Comparison of ENCODE assay signal across 8 mouse cellular contexts in genomic region chr6:91139846-91140245, GRCm38 (mm10). TPM values are rescaled to one million over a fixed set of nuclear protein-coding genes. Genes with fewer than 3 reads are reported as not detected.
DNase-seq lines count a peak whose midpoint lies in the region; ATAC-seq and TF ChIP-seq lines count a peak whose summit lies in the region.

No protein-coding gene starts in this region.

- H3K9ac ChIP-seq in forebrain, embryonic 14.5 days (ENCODE audit: low read length), result no peak overlapping the region

- no peaks in the 10 kb centered on the region for H3K27me3 ChIP-seq in forebrain, embryonic 14.5 days (replicated peaks; ENCODE audit: control insufficient read depth, insufficient read depth, low read length)

- H3K4me2 ChIP-seq in forebrain, embryonic 14.5 days (ENCODE audit: low read length), result no peak overlapping the region

- DNase-seq in layer of hippocampus, adult 11-12 months (ENCODE audit: low spot score), result peak; percentile 81
- no peak for DNase-seq in layer of hippocampus, adult 9-10 months (ENCODE audit: low spot score)
- peak; percentile 75 for DNase-seq in brain, embryonic 14.5 days (ENCODE audit: low read depth)
- DNase-seq in forebrain, embryonic 14.5 days (ENCODE audit: low spot score), result peak; percentile 76
- DNase-seq in heart, postnatal 4 days, result peak; percentile 88
- DNase-seq in layer of hippocampus, postnatal 10 days (ENCODE audit: low spot score in 2 of 2), result peak; percentile 73 to 83
- peak; percentile 88 for DNase-seq in lung, postnatal 36 days
- peak; percentile 50 to 77 for DNase-seq in spleen, postnatal 14 days (ENCODE audit: low spot score in 2 of 2)

- 25% methylated on average over 4 of the region's 4 CpGs for WGBS in forebrain, embryonic 14.5 days

- TF ChIP-seq CTCF in brain, embryonic 14.5 days (IDR thresholded peaks at IDR 0.05; ENCODE audit: borderline replicate concordance, extremely low read depth, insufficient read depth, insufficient read length), result peak; percentile 83

- ATAC-seq in forebrain, embryonic 14.5 days, result no peak

- no peaks in the 10 kb centered on the region for H3K4me1 ChIP-seq in forebrain, embryonic 14.5 days (ENCODE audit: control insufficient read depth, insufficient read depth, low read length)

- H3K9me3 ChIP-seq in forebrain, embryonic 14.5 days (replicated peaks; ENCODE audit: control insufficient read depth, low read length), result no peaks in the 10 kb centered on the region

- H3K27ac ChIP-seq in forebrain, embryonic 14.5 days (ENCODE audit: low read depth, low read length), result no peak overlapping the region

- TF ChIP-seq POLR2A in brain, embryonic 14.5 days (IDR thresholded peaks at IDR 0.05; ENCODE audit: borderline replicate concordance, extremely low read depth, insufficient read depth, insufficient read length, poor library complexity, severe bottlenecking), result no peak

- no peak overlapping the region for H3K4me3 ChIP-seq in forebrain, embryonic 14.5 days (ENCODE audit: low read depth, low read length)

- no peaks in the 10 kb centered on the region for H3K36me3 ChIP-seq in forebrain, embryonic 14.5 days (ENCODE audit: control insufficient read depth, insufficient read depth, low read length)

RNA-seq across cellular contexts. Expression of gene Hdac11, which starts 16.6 kb away (rescaled TPM):
- 73.6 and 76.6 TPM in 2 replicates for polyA plus RNA-seq in brain, embryonic 14.5 days (2012; rRNA removed)
- 24.5 and 26.1 TPM in 2 replicates for polyA plus RNA-seq in forebrain, embryonic 14.5 days (2014; fragmentation: Nextera tagmentation; extraction: Ambion mirVana)
- 10 to 100 TPM; 11.4 to 12.5 TPM for total RNA-seq in heart, postnatal 4 days (2021)
- 100 to 1,000 TPM in 1 of 2 experiments, 10 to 100 TPM in 1; 96.2 to 103 TPM for total RNA-seq in layer of hippocampus, postnatal 10 days (2021)

RNA-seq across cellular contexts. Expression of gene Nup210, which starts 23.2 kb away (rescaled TPM):
- 21.7 and 43.2 TPM in 2 replicates for polyA plus RNA-seq in brain, embryonic 14.5 days (2012; rRNA removed)
- polyA plus RNA-seq in forebrain, embryonic 14.5 days (2014; fragmentation: Nextera tagmentation; extraction: Ambion mirVana), result 13.9 and 15.6 TPM in 2 replicates
- total RNA-seq in heart, postnatal 4 days (2021), result 10 to 100 TPM; 13.1 to 15.4 TPM
- 10 to 100 TPM; 30.7 to 42.1 TPM for total RNA-seq in layer of hippocampus, postnatal 10 days (2021)

Comparison
In these comparisons a context has a peak if more than half of its experiments do, and no peak if none do; other contexts are left out.
1. RNA of gene Hdac11, which starts 16.6 kb away (total RNA-seq): 96.2 to 103 TPM in layer of hippocampus, postnatal 10 days; 11.4 to 12.5 TPM in heart, postnatal 4 days; every median in the first group is over 4 times any median in the second.